ENCODE assay signal across 9 mouse cellular contexts in the genomic region with DNA sequence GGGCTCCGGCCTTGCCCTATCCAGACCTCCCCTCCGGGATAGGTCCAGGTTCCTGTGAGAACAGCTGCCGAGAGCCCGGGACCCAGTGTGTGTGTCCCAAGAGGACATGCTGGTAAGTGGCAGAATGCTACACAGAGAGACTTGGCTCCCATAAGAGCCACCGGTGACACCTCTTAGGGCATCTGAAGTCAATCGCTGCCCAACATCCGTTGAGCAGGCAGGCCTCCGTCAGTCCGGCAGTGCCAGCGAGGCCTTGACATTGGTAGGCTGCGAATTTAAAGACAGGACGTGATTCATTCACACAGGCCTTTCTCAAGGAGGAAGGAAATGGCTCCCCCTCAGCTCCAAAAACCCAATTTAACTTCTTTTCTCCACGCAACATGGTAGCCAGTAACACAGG. TPM values are rescaled to one million over a fixed set of nuclear protein-coding genes. Genes with fewer than 3 reads are reported as not detected.
DNase-seq lines count a peak whose midpoint lies in the region; ATAC-seq lines count a peak whose summit lies in the region.
"Had no signal": no experiment of that assay in that cellular context is flagged by ENCODE, and none has a peak within 500 bp of the region (broad histone marks: within the 10 kb centered on the region; RNA-seq: fewer than 3 reads in every experiment).

No protein-coding gene starts in this region.

- H3K36me3 ChIP-seq in kidney, embryonic 14.5 days (ENCODE audit: control insufficient read depth, insufficient read depth, low read length), result no peaks in the 10 kb centered on the region
- H3K36me3 ChIP-seq in forebrain, embryonic 14.5 days (ENCODE audit: control insufficient read depth, insufficient read depth, low read length), result no peaks in the 10 kb centered on the region
- no peaks in the 10 kb centered on the region for H3K36me3 ChIP-seq in midbrain, embryonic 16.5 days (ENCODE audit: control insufficient read depth, insufficient read depth, low read length)

- WGBS in kidney, embryonic 14.5 days, result 74% methylated on average over 13 of the region's 13 CpGs
- WGBS in forebrain, embryonic 14.5 days, result 97% methylated on average over 13 of the region's 13 CpGs
- WGBS in midbrain, embryonic 16.5 days, result 90% methylated on average over 13 of the region's 13 CpGs

- no peak overlapping the region for H3K4me2 ChIP-seq in kidney, embryonic 14.5 days (replicated peaks; ENCODE audit: low read depth, low read length)
- no peak overlapping the region for H3K4me2 ChIP-seq in forebrain, embryonic 14.5 days (ENCODE audit: low read length)
- no peak overlapping the region for H3K4me2 ChIP-seq in midbrain, embryonic 16.5 days (ENCODE audit: low read length)

- H3K9me3 ChIP-seq in kidney, embryonic 14.5 days (ENCODE audit: control insufficient read depth, low read length), result no peaks in the 10 kb centered on the region
- no peaks in the 10 kb centered on the region for H3K9me3 ChIP-seq in forebrain, embryonic 14.5 days (replicated peaks; ENCODE audit: control insufficient read depth, low read length)
- no peaks in the 10 kb centered on the region for H3K9me3 ChIP-seq in midbrain, embryonic 16.5 days (replicated peaks; ENCODE audit: control insufficient read depth, low read length, poor library complexity, severe bottlenecking)

- no peaks in the 10 kb centered on the region for H3K27me3 ChIP-seq in kidney, embryonic 14.5 days (ENCODE audit: control insufficient read depth, insufficient read depth, low read length)
- no peaks in the 10 kb centered on the region for H3K27me3 ChIP-seq in forebrain, embryonic 14.5 days (replicated peaks; ENCODE audit: control insufficient read depth, insufficient read depth, low read length)
- H3K27me3 ChIP-seq in midbrain, embryonic 16.5 days (ENCODE audit: control insufficient read depth, insufficient read depth, low read depth, low read length), result no peaks in the 10 kb centered on the region

- peaks cover 21% of the 10 kb centered on the region for H3K4me1 ChIP-seq in kidney, embryonic 14.5 days (ENCODE audit: control insufficient read depth, insufficient read depth, low read length)
- H3K4me1 ChIP-seq in forebrain, embryonic 14.5 days (ENCODE audit: control insufficient read depth, insufficient read depth, low read length), result 0 out of 2 replicates have a peak, but pooled peaks cover 11% of the 10 kb centered on the region
- H3K4me1 ChIP-seq in midbrain, embryonic 16.5 days (ENCODE audit: control insufficient read depth, insufficient read depth, low read length), result peaks cover 8% of the 10 kb centered on the region; the same call in 1 of the 2 replicates

- H3K9ac ChIP-seq in kidney, embryonic 14.5 days (ENCODE audit: low read depth, low read length), result no peak overlapping the region
- no peak overlapping the region for H3K9ac ChIP-seq in forebrain, embryonic 14.5 days (ENCODE audit: low read length)
- H3K9ac ChIP-seq in midbrain, embryonic 16.5 days (ENCODE audit: low read depth, low read length), result no peak overlapping the region

- no peak for DNase-seq in kidney, adult 8-10 months
- DNase-seq in forebrain, embryonic 14.5 days (ENCODE audit: low spot score), result no peak
- peak; percentile 60 for DNase-seq in kidney, postnatal 10 days
- DNase-seq in cerebellum, adult 11-12 months, result no peak
- DNase-seq in B cell, adult 2 months, result no peak

- no peak for ATAC-seq in kidney, embryonic 14.5 days (ENCODE audit: low FRiP score, low TSS enrichment)
- 0 out of 2 replicates have a peak, but pooled peaks have one; percentile 2 for ATAC-seq in forebrain, embryonic 14.5 days
- no peak for ATAC-seq in midbrain, embryonic 16.5 days
- ATAC-seq in erythroid progenitor cell, adult 5-6 weeks (replicated peaks; ENCODE audit: low FRiP score, poor library complexity, severe bottlenecking), result no peak

- H3K4me3 ChIP-seq in kidney, embryonic 14.5 days (ENCODE audit: low read length), result no peak overlapping the region
- H3K4me3 ChIP-seq in forebrain, embryonic 14.5 days (ENCODE audit: low read depth, low read length), result no peak overlapping the region
- H3K4me3 ChIP-seq in midbrain, embryonic 16.5 days (ENCODE audit: low read depth, low read length), result no peak overlapping the region

- H3K27ac ChIP-seq in kidney, embryonic 14.5 days (ENCODE audit: low read depth, low read length), result peak overlapping the region; percentile 83
- H3K27ac ChIP-seq in forebrain, embryonic 14.5 days (ENCODE audit: low read depth, low read length), result 0 out of 2 replicates have a peak overlapping the region, but pooled peaks have one; percentile 72
- peak overlapping the region; percentile 60 for H3K27ac ChIP-seq in midbrain, embryonic 16.5 days (ENCODE audit: low read length)

RNA-seq across cellular contexts. Expression of gene 2900026A02Rik, which starts 11.1 kb away (rescaled TPM):
- polyA plus RNA-seq in kidney, embryonic 14.5 days (2014; fragmentation: Nextera tagmentation; extraction: Ambion mirVana), result 3.9 and 5.4 TPM in 2 replicates
- 2.1 and 2.7 TPM in 2 replicates for polyA plus RNA-seq in forebrain, embryonic 14.5 days (2014; fragmentation: Nextera tagmentation; extraction: Ambion mirVana)
- 3.8 and 4.2 TPM in 2 replicates for polyA plus RNA-seq in midbrain, embryonic 16.5 days (2015; fragmentation: Nextera tagmentation; extraction: Ambion mirVana)
- total RNA-seq in erythroid progenitor cell, adult 5-6 weeks (2015; ENCODE audit: low replicate concordance), result 1.8 and 2.1 TPM in 2 replicates
- 0.13 TPM in 1 of 2 replicates, not detected in the other for total RNA-seq in erythroid progenitor cell, adult 5-6 weeks (2017; ENCODE audit: low replicate concordance)

RNA-seq across cellular contexts. Expression of gene Tmem211, which starts 16.8 kb away (rescaled TPM):
- 0.15 and 0.31 TPM in 2 replicates for polyA plus RNA-seq in kidney, embryonic 14.5 days (2014; fragmentation: Nextera tagmentation; extraction: Ambion mirVana)
- polyA plus RNA-seq in forebrain, embryonic 14.5 days (2014; fragmentation: Nextera tagmentation; extraction: Ambion mirVana), result not detected in 2 replicates
- not detected in 2 replicates for polyA plus RNA-seq in midbrain, embryonic 16.5 days (2015; fragmentation: Nextera tagmentation; extraction: Ambion mirVana)
- total RNA-seq in erythroid progenitor cell, adult 5-6 weeks (2015; ENCODE audit: low replicate concordance), result not detected in 2 replicates
- not detected in 2 replicates for total RNA-seq in erythroid progenitor cell, adult 5-6 weeks (2017; ENCODE audit: low replicate concordance)
- polyA plus RNA-seq: neural tube, embryonic 11.5 days had no signal
